Mouse (Mus musculus): ENCODE results near the gene Cetn4. TPM values are rescaled to one million over a fixed set of nuclear protein-coding genes. Genes with fewer than 3 reads are reported as not detected.

Cetn4 gene
- total RNA-seq (2021) = 1 to 10 TPM; 3.0 to 3.8 TPM
- long read RNA-seq, experiment 1, partial matches to known transcripts = 0 of 2 reads
- long read RNA-seq, experiment 1, other reads (novel, unspliced or antisense) = 0 of 2 reads
- long read RNA-seq, experiment 2, partial matches to known transcripts = 0 of 1 reads
- long read RNA-seq, experiment 2, other reads (novel, unspliced or antisense) = 0 of 1 reads

GRCm38 (mm10) chr3:37312370-37312941 lies at the start of gene Cetn4, which contains the start of gene Bbs12:
Gene Cetn4, minus strand, starts transcription at chr3:37312708.
Gene Bbs12, plus strand, starts transcription at chr3:37312554.
- DNase-seq = peak; percentile 98

GRCm38 (mm10) chr3:37360729-37361128 lies 48.2 kb upstream of the Cetn4 start:
- no peak for DNase-seq

- no peak for DNase-seq
Observed at GRCm38 (mm10) chr3:37354737-37355136, 42.2 kb upstream of the Cetn4 start.

GRCm38 (mm10) chr3:37353951-37354481 lies 41.5 kb upstream of the Cetn4 start:
- DNase-seq = no peak

GRCm38 (mm10) chr3:37350386-37350785 lies 37.9 kb upstream of the Cetn4 start:
- no peak for DNase-seq

- no peak for DNase-seq
Observed at GRCm38 (mm10) chr3:37349166-37349548, 36.6 kb upstream of the Cetn4 start.

GRCm38 (mm10) chr3:37348221-37349165 lies 36.0 kb upstream of the Cetn4 start, which contains the start of gene Fgf2:
Gene Fgf2, plus strand, starts transcription at chr3:37348346.
- peak; percentile 51 for DNase-seq

GRCm38 (mm10) chr3:37347671-37348070 lies 35.2 kb upstream of the Cetn4 start:
- DNase-seq = no peak

- DNase-seq = no peak
Observed at GRCm38 (mm10) chr3:37342811-37343210, 30.3 kb upstream of the Cetn4 start.

GRCm38 (mm10) chr3:37341110-37341509 lies 28.6 kb upstream of the Cetn4 start:
- peak; percentile 39 for DNase-seq

- DNase-seq = no peak
Observed at GRCm38 (mm10) chr3:37334053-37334452, 21.5 kb upstream of the Cetn4 start.

- no peak for DNase-seq
Observed at GRCm38 (mm10) chr3:37331999-37332449, 19.5 kb upstream of the Cetn4 start.

- no peak for DNase-seq
Observed at GRCm38 (mm10) chr3:37329963-37330362, 17.5 kb upstream of the Cetn4 start.

- no peak for DNase-seq
Observed at GRCm38 (mm10) chr3:37328489-37328888, 16.0 kb upstream of the Cetn4 start.

- no peak for DNase-seq
Observed at GRCm38 (mm10) chr3:37326627-37327026, 14.1 kb upstream of the Cetn4 start.

- DNase-seq = no peak
Observed at GRCm38 (mm10) chr3:37325317-37326112, 13.0 kb upstream of the Cetn4 start.

- peak; percentile 12 for DNase-seq
Observed at GRCm38 (mm10) chr3:37324310-37324709, 11.8 kb upstream of the Cetn4 start.

- no peak for DNase-seq
Observed at GRCm38 (mm10) chr3:37316233-37316632, 3.7 kb upstream of the Cetn4 start.

GRCm38 (mm10) chr3:37313371-37313770 lies 863 bp upstream of the Cetn4 start:
- peak; percentile 23 for DNase-seq

- DNase-seq = no peak
Observed at GRCm38 (mm10) chr3:37311897-37312369, 575 bp downstream of the Cetn4 start.

- no peak for DNase-seq
Observed at GRCm38 (mm10) chr3:37303392-37304139, 8.9 kb downstream of the Cetn4 start.

Measured in adrenal gland, postnatal 10 days (tissue).